Mouse (Mus musculus) lung, postnatal 10 days (tissue): ENCODE measurements around the gene Dars.
A peak's percentile ranks its signal among the peaks of the same experiment; 100 is the strongest.

Experiments used
- DNase-seq: peaks from one replicate; pipeline ENCODE4 v3.0.0; 2021

The Dars gene

GRCm38 (mm10) chr1:128416584-128417532, at the start of gene Dars:
Gene Dars (minus strand): TSS chr1:128417368.
- DNase-seq, result peak; percentile 94

- DNase-seq, result no peak
Measured at GRCm38 (mm10) chr1:128466828-128467227, 49.7 kb upstream of the Dars start.

GRCm38 (mm10) chr1:128463478-128463877, 46.3 kb upstream of the Dars start:
- no peak for DNase-seq

- no peak for DNase-seq
Measured at GRCm38 (mm10) chr1:128462389-128462788, 45.2 kb upstream of the Dars start.

- DNase-seq, result no peak
Measured at GRCm38 (mm10) chr1:128460780-128461179, 43.6 kb upstream of the Dars start.

- no peak for DNase-seq
Measured at GRCm38 (mm10) chr1:128459439-128459838, 42.3 kb upstream of the Dars start.

- DNase-seq, result no peak
Measured at GRCm38 (mm10) chr1:128459011-128459410, 41.8 kb upstream of the Dars start.

GRCm38 (mm10) chr1:128456844-128457445, 39.8 kb upstream of the Dars start:
- DNase-seq, result peak; percentile 83

- DNase-seq, result peak; percentile 53
Measured at GRCm38 (mm10) chr1:128456271-128456670, 39.1 kb upstream of the Dars start.

GRCm38 (mm10) chr1:128452210-128452609, 35.0 kb upstream of the Dars start:
- DNase-seq, result no peak

- DNase-seq, result no peak
Measured at GRCm38 (mm10) chr1:128451183-128451582, 34.0 kb upstream of the Dars start.

GRCm38 (mm10) chr1:128447206-128447902, 30.2 kb upstream of the Dars start:
- no peak for DNase-seq

- DNase-seq, result no peak
Measured at GRCm38 (mm10) chr1:128443890-128444839, 27.0 kb upstream of the Dars start.

- no peak for DNase-seq
Measured at GRCm38 (mm10) chr1:128441129-128441473, 23.9 kb upstream of the Dars start.

GRCm38 (mm10) chr1:128440386-128441128, 23.4 kb upstream of the Dars start:
- peak; percentile 11 for DNase-seq

- DNase-seq, result no peak
Measured at GRCm38 (mm10) chr1:128439618-128440017, 22.4 kb upstream of the Dars start.

- DNase-seq, result no peak
Measured at GRCm38 (mm10) chr1:128438526-128438925, 21.4 kb upstream of the Dars start.

GRCm38 (mm10) chr1:128437276-128437675, 20.1 kb upstream of the Dars start:
- no peak for DNase-seq

- no peak for DNase-seq
Measured at GRCm38 (mm10) chr1:128436015-128436414, 18.8 kb upstream of the Dars start.

GRCm38 (mm10) chr1:128435551-128435950, 18.4 kb upstream of the Dars start:
- no peak for DNase-seq

- no peak for DNase-seq
Measured at GRCm38 (mm10) chr1:128424928-128425327, 7.8 kb upstream of the Dars start.

- peak; percentile 43 for DNase-seq
Measured at GRCm38 (mm10) chr1:128417533-128417888, 343 bp upstream of the Dars start.
